Mouse (Mus musculus): Measurements from ENCODE around the gene Clcn6. TPM values are rescaled to one million over a fixed set of nuclear protein-coding genes. Genes with fewer than 3 reads are reported as not detected.

Gene Clcn6
- total RNA-seq, 2 experiments from 2014 or later = 93.9 to 94.5 TPM

- DNase-seq (ENCODE audit: low spot score in 2 of 2) = no peak
Observed at GRCm38 (mm10) chr4:148041611-148042191, 3.1 kb upstream of the Clcn6 start.

- peak; percentile 31 to 55 for DNase-seq (ENCODE audit: low spot score in 2 of 2)
Observed at GRCm38 (mm10) chr4:148040933-148041610, 2.5 kb upstream of the Clcn6 start.

GRCm38 (mm10) chr4:148040029-148040830, 1.6 kb upstream of the Clcn6 start:
- no peak for DNase-seq (ENCODE audit: low spot score in 2 of 2)

- DNase-seq (ENCODE audit: low spot score in 2 of 2) = peak in 1 of 2 experiments; percentile 28
Observed at GRCm38 (mm10) chr4:148039254-148040028, 820 bp upstream of the Clcn6 start.

GRCm38 (mm10) chr4:148038079-148038599, 482 bp downstream of the Clcn6 start:
- no peak for DNase-seq (ENCODE audit: low spot score in 2 of 2)

GRCm38 (mm10) chr4:148035440-148035839, 3.2 kb downstream of the Clcn6 start:
- DNase-seq (ENCODE audit: low spot score in 2 of 2) = no peak

- DNase-seq (ENCODE audit: low spot score in 2 of 2) = no peak
Observed at GRCm38 (mm10) chr4:148033858-148034410, 4.7 kb downstream of the Clcn6 start.

GRCm38 (mm10) chr4:148030506-148030905, 8.1 kb downstream of the Clcn6 start:
- no peak for DNase-seq (ENCODE audit: low spot score in 2 of 2)

- no peak for DNase-seq (ENCODE audit: low spot score in 2 of 2)
Observed at GRCm38 (mm10) chr4:148029297-148029696, 9.3 kb downstream of the Clcn6 start.

- DNase-seq (ENCODE audit: low spot score in 2 of 2) = no peak
Observed at GRCm38 (mm10) chr4:148024003-148024402, 14.6 kb downstream of the Clcn6 start.

- no peak for DNase-seq (ENCODE audit: low spot score in 2 of 2)
Observed at GRCm38 (mm10) chr4:148018410-148018809, 20.2 kb downstream of the Clcn6 start.

GRCm38 (mm10) chr4:148016981-148017380, 21.6 kb downstream of the Clcn6 start:
- no peak for DNase-seq (ENCODE audit: low spot score in 2 of 2)

- DNase-seq (ENCODE audit: low spot score in 2 of 2) = no peak
Observed at GRCm38 (mm10) chr4:148015418-148015817, 23.2 kb downstream of the Clcn6 start.

- DNase-seq (ENCODE audit: low spot score in 2 of 2) = no peak
Observed at GRCm38 (mm10) chr4:148012216-148012615, 26.4 kb downstream of the Clcn6 start.

- DNase-seq (ENCODE audit: low spot score in 2 of 2) = no peak
Observed at GRCm38 (mm10) chr4:148011332-148011731, 27.3 kb downstream of the Clcn6 start.

- no peak for DNase-seq (ENCODE audit: low spot score in 2 of 2)
Observed at GRCm38 (mm10) chr4:148009641-148010040, 29.0 kb downstream of the Clcn6 start.

- DNase-seq (ENCODE audit: low spot score in 2 of 2) = peak; percentile 63 to 73
Observed at GRCm38 (mm10) chr4:148008412-148008811, 30.2 kb downstream of the Clcn6 start.

GRCm38 (mm10) chr4:148004361-148004760, 34.3 kb downstream of the Clcn6 start:
- DNase-seq (ENCODE audit: low spot score in 2 of 2) = no peak

- DNase-seq (ENCODE audit: low spot score in 2 of 2) = no peak
Observed at GRCm38 (mm10) chr4:148001866-148002265, 36.8 kb downstream of the Clcn6 start.

- DNase-seq (ENCODE audit: low spot score in 2 of 2) = no peak
Observed at GRCm38 (mm10) chr4:148001013-148001789, 37.4 kb downstream of the Clcn6 start.
